Mouse (Mus musculus) layer of hippocampus, adult 2 months (tissue): Measurements from ENCODE around the gene Parp2. TPM values are rescaled to one million over a fixed set of nuclear protein-coding genes. Genes with fewer than 3 reads are reported as not detected.
"Not testable (repeated sequence)": the region's sequence is repeated elsewhere in the genome, so short reads cannot be mapped to it uniquely, and the experiment has no call there.

Experiments used
- DNase-seq, 2 experiments: peaks; one replicate each; pipeline ENCODE4 v3.0.0; 2022; ENCODE audit warnings: low spot score in 2 of 2
- H3K27ac ChIP-seq: fragments of 200-600 bp; 2 replicates; pipeline ENCODE4 v1.8.1; 2022
- H3K4me3 ChIP-seq: fragments of 200-600 bp; 2 replicates; pipeline ENCODE4 v1.8.1; 2022; ENCODE audit warnings: mild to moderate bottlenecking
- CTCF ChIP-seq: fragments of 200-600 bp; conservative IDR thresholded peaks from 2 replicates; pipeline ENCODE4 v1.8.1; 2022; ENCODE audit warnings: antibody characterized with exemption, mild to moderate bottlenecking, moderate library complexity
- total RNA-seq, 2 experiments: library from RNA; stranded (reverse); gene quantifications; 2 replicates each; pipeline ENCODE4 v1.2.3; 2021

Gene Parp2
- total RNA-seq, 2 experiments from 2014 or later: 27.5 to 31.9 TPM

DNA sequence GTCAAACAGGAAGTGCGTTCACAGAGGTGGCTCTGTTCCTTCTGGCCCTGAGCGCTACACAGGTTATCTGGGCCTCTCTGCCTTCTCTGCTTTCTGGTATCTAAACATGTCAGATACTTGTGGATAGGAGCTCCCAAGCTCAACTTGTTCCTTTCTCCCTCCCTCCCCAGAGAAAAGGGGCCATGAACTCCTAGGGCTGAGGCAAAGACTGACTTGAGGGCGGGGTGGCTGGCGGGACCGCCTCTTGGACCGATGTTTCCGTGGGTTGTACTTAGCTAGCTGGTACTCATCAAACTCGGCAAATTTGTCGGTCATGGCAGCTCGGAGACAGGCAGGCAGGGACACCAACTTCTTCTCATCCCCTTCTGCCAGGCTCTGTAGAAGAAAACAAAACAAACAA is 55.0 kb downstream of the Parp2 start:
- TF ChIP-seq CTCF: no peak
- no peak overlapping the region for H3K4me3 ChIP-seq
- no peak overlapping the region for H3K27ac ChIP-seq
- no peak for DNase-seq

DNA sequence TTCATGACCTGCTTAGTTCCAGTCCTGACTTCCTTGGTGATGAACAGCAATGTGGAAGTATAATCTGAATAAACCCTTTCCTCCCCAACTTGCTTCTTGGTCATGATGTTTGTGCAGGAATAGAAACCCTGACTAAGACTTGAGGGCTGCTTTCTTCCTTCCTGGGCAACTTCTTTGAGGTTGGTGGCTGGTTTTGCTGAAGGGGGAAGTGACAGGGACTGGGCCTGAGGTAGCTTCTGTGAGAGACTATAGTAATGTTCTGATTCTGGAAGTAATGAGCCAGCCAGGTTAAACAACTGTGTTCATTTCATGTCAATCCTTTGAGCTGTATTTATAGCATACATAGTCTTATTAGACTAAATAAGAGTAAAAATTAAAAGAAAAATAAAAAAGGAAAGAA is 57.4 kb downstream of the Parp2 start:
- H3K27ac ChIP-seq, H3K4me3 ChIP-seq, DNase-seq: not testable (repeated sequence)

DNA sequence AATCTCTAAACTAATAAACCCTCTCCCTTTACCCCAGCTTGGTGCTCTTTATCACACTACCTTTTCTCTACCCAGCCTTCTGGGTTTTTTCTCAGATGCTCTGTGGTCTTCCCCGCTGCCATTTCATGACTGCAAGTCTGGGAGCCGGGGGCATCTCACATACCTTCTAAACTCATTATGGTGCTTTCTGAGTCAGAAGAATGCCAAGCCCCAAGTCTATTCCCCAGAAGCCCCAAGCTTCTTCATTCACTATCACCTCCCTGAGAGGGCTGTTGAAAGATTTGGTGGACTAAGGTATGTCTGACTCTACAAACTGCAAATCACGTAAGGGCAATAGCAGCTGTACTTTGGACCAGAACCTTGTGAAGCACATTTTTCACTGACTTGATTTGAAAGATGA is 59.3 kb downstream of the Parp2 start:
- Histone ChIP-seq H3K27ac (no peak overlapping the region), H3K4me3 (no peak overlapping the region)
- no peak for DNase-seq
- no peak for TF ChIP-seq CTCF

DNA sequence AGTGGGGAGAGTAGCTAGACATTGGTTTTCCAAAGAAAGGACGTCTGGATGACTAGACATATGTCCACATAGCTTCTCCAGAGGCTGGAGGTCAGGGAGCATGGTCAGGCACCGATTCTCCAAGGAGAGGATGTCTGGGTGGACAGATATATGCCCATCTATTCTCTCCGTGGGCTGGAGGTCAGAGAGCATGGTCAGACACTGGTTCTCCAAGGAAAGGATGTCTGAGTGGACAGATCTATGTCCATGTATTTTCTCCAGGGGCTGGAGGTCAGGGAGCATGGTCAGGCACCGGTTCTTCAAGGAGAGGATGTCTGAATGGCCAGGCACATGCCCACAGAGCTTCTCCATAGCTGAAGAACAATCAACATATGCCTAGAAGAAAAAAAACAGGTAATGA is 60.6 kb downstream of the Parp2 start:
- no peak overlapping the region for H3K4me3 ChIP-seq
- no peak for TF ChIP-seq CTCF
- no peak overlapping the region for H3K27ac ChIP-seq
- no peak for DNase-seq

DNA sequence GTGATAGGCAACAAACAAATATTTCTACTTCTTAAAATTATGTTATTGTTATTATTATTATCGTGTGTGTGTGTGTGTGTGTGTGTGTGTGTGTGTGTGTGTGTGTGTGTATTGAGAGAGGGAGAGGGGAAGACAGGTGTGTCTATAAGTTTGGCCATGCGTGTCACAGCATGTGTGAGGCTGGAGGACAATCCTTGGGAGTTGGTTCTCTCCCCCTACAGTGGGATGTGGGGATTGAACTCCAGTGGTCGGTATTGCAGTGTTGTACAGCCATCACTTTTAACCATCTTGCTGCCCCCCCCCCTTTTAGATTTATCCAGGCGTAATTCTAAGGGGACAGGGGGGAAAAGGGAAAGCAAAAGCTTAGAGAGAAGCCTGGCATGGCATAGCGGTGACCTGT is 61.0 kb downstream of the Parp2 start:
- no peak for TF ChIP-seq CTCF
- Histone ChIP-seq H3K4me3 (no peak overlapping the region), H3K27ac (no peak overlapping the region)
- DNase-seq: no peak

GRCm38 (mm10) chr14:50869889-50870804 is 62.5 kb downstream of the Parp2 start, which contains the start of gene Tep1:
Tep1 (minus strand) TSS chr14:50870560.
- peak; percentile 12 to 27 for DNase-seq
- no peak for TF ChIP-seq CTCF
- Histone ChIP-seq H3K27ac (peak within 1 kb of the TSS; percentile 44; the same call in 1 of the 2 replicates), H3K4me3 (peak within 1 kb of the TSS; percentile 64)

DNA sequence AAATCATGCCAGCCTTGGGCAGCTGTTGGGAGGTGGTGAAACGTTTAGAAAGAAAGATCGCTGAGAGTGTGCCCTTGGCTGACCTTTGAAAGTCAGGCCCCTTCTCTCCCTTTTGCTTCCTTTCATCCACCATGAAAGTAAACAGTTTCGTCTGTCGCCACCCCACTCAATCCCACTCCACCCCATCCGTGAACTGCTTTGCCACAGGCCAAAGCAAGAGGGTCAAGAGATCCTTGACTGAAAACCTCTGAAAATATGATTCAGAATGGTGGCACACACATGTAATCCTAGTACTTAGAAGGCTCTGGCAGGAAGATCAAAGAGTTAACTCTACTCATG is 63.1 kb downstream of the Parp2 start:
- H3K4me3 ChIP-seq: peak overlapping the region; percentile 64
- no peak for DNase-seq
- TF ChIP-seq CTCF: no peak
- H3K27ac ChIP-seq: peak overlapping the region; percentile 1; the same call in 1 of the 2 replicates

Other genes with a start within 250 kb of the Parp2 start
- gene Olfr744, start 193.0 kb upstream of the Parp2 start, total RNA-seq: not detected
- not detected for gene Olfr745, start 168.5 kb upstream of the Parp2 start, total RNA-seq
- not detected for gene Olfr746, start 160.8 kb upstream of the Parp2 start, total RNA-seq
- not detected for gene Olfr747, start 114.6 kb upstream of the Parp2 start, total RNA-seq
- not detected for gene Olfr748, start 100.5 kb upstream of the Parp2 start, total RNA-seq
- not detected for gene Olfr749, start 62.7 kb upstream of the Parp2 start, total RNA-seq
- gene Ttc5, start 22.3 kb upstream of the Parp2 start, total RNA-seq: 10 to 100 TPM; 67.0 to 69.7 TPM
- gene Ccnb1ip1, start 109 bp upstream of the Parp2 start, total RNA-seq: not detected
- 1 to 10 TPM; 2.4 to 3.2 TPM for gene Tep1, start 62.7 kb downstream of the Parp2 start, total RNA-seq
- gene Klhl33, start 89.7 kb downstream of the Parp2 start, total RNA-seq: 1 to 10 TPM; 5.4 to 5.9 TPM
- 10 to 100 TPM; 35.0 to 36.0 TPM for gene Osgep, start 117.1 kb downstream of the Parp2 start, total RNA-seq
- 10 to 100 TPM; 70.3 to 73.4 TPM for gene Apex1, start 117.1 kb downstream of the Parp2 start, total RNA-seq
- gene Pip4p1, start 123.0 kb downstream of the Parp2 start, total RNA-seq: 10 to 100 TPM; 92.9 to 95.6 TPM
- 10 to 100 TPM; 14.0 to 17.1 TPM for gene Pnp, start 123.2 kb downstream of the Parp2 start, total RNA-seq
- gene Gm49342, start 136.7 kb downstream of the Parp2 start, total RNA-seq: 10 to 100 TPM in 1 of 2 experiments, 1 to 10 TPM in 1; 5.2 to 12.0 TPM
- 1 to 10 TPM in 1 of 2 experiments, under 1 TPM in 1; 0.83 to 1.1 TPM for gene Pnp2, start 148.2 kb downstream of the Parp2 start, total RNA-seq
- not detected for gene Rnase10, start 199.9 kb downstream of the Parp2 start, total RNA-seq
- not detected for gene Rnase9, start 234.0 kb downstream of the Parp2 start, total RNA-seq
- not detected for gene Rnase11, start 242.3 kb downstream of the Parp2 start, total RNA-seq
- gene Rnase12, start 249.8 kb downstream of the Parp2 start, total RNA-seq: not detected